Mouse (Mus musculus): ENCODE data around the gene Prg2.

GRCm38 (mm10) chr2:84951027-84951426 lies 29.2 kb upstream of the Prg2 start:
- no peak for TF ChIP-seq CTCF (IDR thresholded peaks at IDR 0.05; ENCODE audit: low read depth)
- TF ChIP-seq EP300 (IDR thresholded peaks at IDR 0.05; ENCODE audit: low read depth): no peak

Data from liver, embryonic 14.5 days (tissue).